Mouse (Mus musculus) left cerebral cortex, postnatal 10 days (tissue): ENCODE data around the gene Grtp1. TPM values are rescaled to one million over a fixed set of nuclear protein-coding genes. Genes with fewer than 3 reads are reported as not detected.

Experiments
- DNase-seq, 2 experiments: peaks; one replicate each; pipeline ENCODE4 v3.0.0; 2021 to 2022; ENCODE audit warnings: low spot score in 2 of 2, mixed read lengths in 1 of 2; ENCODE audit errors: extremely low spot score in 1 of 2
- intact Hi-C: fragments of 180-260 bp; cut with DNase I; formaldehyde crosslinking; loops from one replicate; pipeline ENCODE4 v1.15.1; 2025
- microRNA-seq: library from miRNA; unstranded; fragments of <30 nt; microRNA quantifications from one replicate; pipeline ENCODE4 v1.2.0, GENCODE M21; 2022
- total RNA-seq, 2 experiments: library from RNA; stranded (reverse); gene quantifications; 2 replicates each; pipeline ENCODE4 v1.2.3; 2021

The Grtp1 gene
- total RNA-seq, 2 experiments from 2014 or later = 4.9 to 6.4 TPM

GRCm38 (mm10) chr8:13148476-13148875 lies 51.9 kb downstream of the Grtp1 start:
- DNase-seq = no peak
- intact Hi-C loops = no loop called here

- DNase-seq = no peak
- intact Hi-C loops = no loop called here
Observed at GRCm38 (mm10) chr8:13141681-13142080, 58.7 kb downstream of the Grtp1 start.

DNA sequence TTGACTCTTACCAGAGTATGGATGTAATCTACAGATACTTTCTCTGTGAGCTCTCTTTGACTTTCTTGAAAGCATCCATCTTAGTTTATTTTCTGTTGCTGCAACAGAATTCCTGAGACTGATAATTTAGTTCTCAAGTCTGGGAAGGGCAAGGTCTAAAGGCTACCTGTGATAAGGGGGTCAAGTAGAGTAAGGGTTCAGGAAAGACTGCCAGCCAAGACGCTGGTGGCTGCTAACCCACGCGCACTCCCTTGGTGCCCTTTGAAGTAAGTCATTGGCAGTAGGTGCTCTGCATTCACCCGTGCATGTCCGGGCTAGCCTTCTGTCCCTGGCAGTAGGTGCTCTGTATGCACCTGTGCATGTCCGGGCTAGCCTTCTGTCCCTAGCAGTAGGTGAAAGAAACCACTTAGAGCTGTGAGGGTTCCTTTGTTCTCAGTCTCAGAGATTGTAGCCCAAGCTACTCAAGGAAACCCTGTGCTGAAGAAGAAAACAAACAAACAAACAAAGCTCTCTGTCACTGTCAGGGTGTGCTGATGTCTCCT lies 60.7 kb downstream of the Grtp1 start:
- intact Hi-C loops = loop anchor here (5.0 to 10.0 kb wide), 2 partner anchors 57 to 245 kb away; no protein-coding TSS in a partner anchor
- peak in 1 of 2 experiments; percentile 6 for DNase-seq

DNA sequence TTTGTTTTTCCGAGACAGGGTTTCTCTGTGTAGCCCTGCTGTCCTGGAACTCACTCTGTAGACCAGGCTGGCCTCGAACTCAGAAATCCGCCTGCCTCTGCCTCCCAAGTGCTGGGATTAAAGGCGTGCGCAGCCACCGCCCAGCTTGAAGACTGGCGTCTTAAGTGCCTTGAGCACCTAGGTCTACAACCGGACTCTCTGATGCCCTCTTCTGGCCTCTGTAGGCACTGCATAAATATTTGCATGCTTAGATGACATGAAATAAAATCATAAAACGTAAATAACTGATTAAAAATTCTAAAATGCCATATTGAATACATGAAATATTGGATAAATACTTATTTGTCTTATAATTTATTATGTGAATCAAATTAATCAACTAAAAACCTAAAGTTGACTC lies 68.2 kb downstream of the Grtp1 start:
- intact Hi-C loops = loop anchor here (10.0 kb wide), 1 partner anchor 237 kb away; no protein-coding TSS in a partner anchor
- DNase-seq = peak in 1 of 2 experiments; percentile 49

- DNase-seq = no peak
- intact Hi-C loops = no loop called here
Observed at GRCm38 (mm10) chr8:13124897-13125296, 75.5 kb downstream of the Grtp1 start.

- DNase-seq = no peak
- intact Hi-C loops = no loop called here
Observed at GRCm38 (mm10) chr8:13122887-13123421, 77.5 kb downstream of the Grtp1 start.

Small RNAs within 50 kb of the gene (microRNA-seq; reads per million reads assigned to microRNA genes)
- gene Mir1968 = 27.3 reads per million, percentile 44 among the genes with 10 or more reads in this experiment
- gene Mir7065 = not detected

Other genes with a start within 250 kb of the Grtp1 start
- gene F7, start 174.6 kb downstream of the Grtp1 start, total RNA-seq = not detected
- gene F10, start 163.3 kb downstream of the Grtp1 start, total RNA-seq = under 1 TPM in 1 of 2 experiments, not detected in 1; 0.24 TPM
- not detected for gene Proz, start 139.7 kb downstream of the Grtp1 start, total RNA-seq
- 10 to 100 TPM; 29.3 to 29.4 TPM for gene Pcid2, start 95.2 kb downstream of the Grtp1 start, total RNA-seq
- 10 to 100 TPM; 59.8 to 62.4 TPM for gene Cul4a, start 95.0 kb downstream of the Grtp1 start, total RNA-seq
- gene Lamp1, start 41.5 kb downstream of the Grtp1 start, total RNA-seq = 100 to 1,000 TPM; 300 to 304 TPM
- 1 to 10 TPM; 1.3 to 1.9 TPM for gene Adprhl1, start 53.5 kb upstream of the Grtp1 start, total RNA-seq
- gene Dcun1d2, start 87.5 kb upstream of the Grtp1 start, total RNA-seq = 10 to 100 TPM; 24.7 to 26.9 TPM
- 10 to 100 TPM; 43.2 to 45.2 TPM for gene Tmco3, start 87.6 kb upstream of the Grtp1 start, total RNA-seq
- 10 to 100 TPM; 63.1 to 65.1 TPM for gene Tfdp1, start 138.1 kb upstream of the Grtp1 start, total RNA-seq
- not detected for gene Atp4b, start 196.2 kb upstream of the Grtp1 start, total RNA-seq
- gene Grk1, start 204.5 kb upstream of the Grtp1 start, total RNA-seq = under 1 TPM in 1 of 2 experiments, not detected in 1; 0.04 TPM
- 1 to 10 TPM; 6.8 to 7.4 TPM for gene Tmem255b, start 234.6 kb upstream of the Grtp1 start, total RNA-seq